In the genomic region with DNA sequence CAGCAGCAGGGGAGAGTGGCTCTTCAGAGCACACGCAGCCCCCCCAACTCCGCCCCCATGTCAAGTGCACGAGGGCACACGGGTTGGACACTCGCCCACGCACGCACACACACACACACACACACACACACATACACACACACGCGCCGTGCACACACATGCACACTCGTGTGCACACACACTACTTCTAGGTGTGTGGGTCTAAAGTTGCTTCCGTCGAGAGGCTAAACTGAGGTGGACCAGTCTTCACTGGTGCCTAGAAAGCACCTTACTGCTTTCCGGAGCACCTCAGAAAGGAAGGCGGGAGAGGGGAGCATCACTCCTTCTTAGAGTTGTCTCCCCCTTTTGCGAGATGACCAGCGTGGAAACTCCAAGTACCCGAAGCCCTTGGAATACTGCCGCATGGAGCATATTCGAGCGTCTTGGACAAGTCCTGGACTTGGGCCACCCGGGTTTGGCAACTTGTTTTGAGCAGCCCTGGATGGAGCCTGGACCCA, we compare ENCODE assay signal across 8 mouse cellular contexts. TPM values are rescaled to one million over a fixed set of nuclear protein-coding genes. Genes with fewer than 3 reads are reported as not detected.
DNase-seq lines count a peak whose midpoint lies in the region; ATAC-seq and TF ChIP-seq lines count a peak whose summit lies in the region.

A gene (plus strand): TSS at position 148 of the 497 bp plus-strand sequence.

- no peak for TF ChIP-seq POLR2A in testis, adult 2 months (IDR thresholded peaks at IDR 0.05; ENCODE audit: control insufficient read depth, low read depth, low read length)

- no peak for ATAC-seq in inflammation-experienced regulatory T-cells, adult 6 months

- peaks cover 7% of the 10 kb centered on the region for H3K4me1 ChIP-seq in testis, adult 2 months (ENCODE audit: control insufficient read depth, insufficient read depth, low read length)

- DNase-seq in testis, postnatal 14 days (ENCODE audit: low spot score): no peak
- DNase-seq in cerebellum, postnatal 36 days: peak; percentile 64 to 75
- peak; percentile 23 to 25 for DNase-seq in heart, adult 9 months (ENCODE audit: low spot score in 2 of 2)
- DNase-seq in kidney, postnatal 14 days: peak; percentile 14
- DNase-seq in lung, postnatal 10 days: peak; percentile 44
- DNase-seq in urinary bladder, postnatal 36 days (ENCODE audit: low spot score in 2 of 2): no peak

- no peak within 1 kb of the TSS for H3K27ac ChIP-seq in testis, adult 2 months (ENCODE audit: control insufficient read depth, insufficient read depth, low read depth, low read length)

- TF ChIP-seq CTCF in testis, adult 2 months (IDR thresholded peaks at IDR 0.05; ENCODE audit: control insufficient read depth, insufficient read depth, insufficient replicate concordance, low read depth, low read length): no peak

- no peaks in the 10 kb centered on the region for H3K27me3 ChIP-seq in testis, adult 2 months (ENCODE audit: control insufficient read depth, insufficient read depth, low read length)

- H3K36me3 ChIP-seq in testis, adult 2 months (ENCODE audit: control insufficient read depth, insufficient read depth, low read length): no peaks in the 10 kb centered on the region

- peak within 1 kb of the TSS; percentile 17 for H3K4me3 ChIP-seq in testis, adult 2 months (ENCODE audit: control insufficient read depth, low read depth, low read length)

RNA-seq across cellular contexts. Expression of the gene that starts here (rescaled TPM):
- 26.2 and 28.3 TPM in 2 replicates for polyA plus RNA-seq in testis, adult 2 months (2012; rRNA removed)
- polyA plus RNA-seq in inflammation-experienced regulatory T-cells, adult 6 months (2017; shearing (Covaris generic)): not detected

Comparison
In these comparisons a context has a peak if more than half of its experiments do, and no peak if none do; other contexts are left out.
1. RNA of the gene that starts here (polyA plus RNA-seq): 26.2 to 28.3 TPM in testis, adult 2 months; not detected in inflammation-experienced regulatory T-cells, adult 6 months; every median in the first group is over 10 times any median in the second.
2. DNase-seq: peak in cerebellum, postnatal 36 days (2 of 2), heart, adult 9 months (2 of 2), kidney, postnatal 14 days (single experiment) and lung, postnatal 10 days (single experiment); none in testis, postnatal 14 days (single experiment) and urinary bladder, postnatal 36 days (0 of 2).